Mouse (Mus musculus): ENCODE measurements around the gene Tspan33.

DNA sequence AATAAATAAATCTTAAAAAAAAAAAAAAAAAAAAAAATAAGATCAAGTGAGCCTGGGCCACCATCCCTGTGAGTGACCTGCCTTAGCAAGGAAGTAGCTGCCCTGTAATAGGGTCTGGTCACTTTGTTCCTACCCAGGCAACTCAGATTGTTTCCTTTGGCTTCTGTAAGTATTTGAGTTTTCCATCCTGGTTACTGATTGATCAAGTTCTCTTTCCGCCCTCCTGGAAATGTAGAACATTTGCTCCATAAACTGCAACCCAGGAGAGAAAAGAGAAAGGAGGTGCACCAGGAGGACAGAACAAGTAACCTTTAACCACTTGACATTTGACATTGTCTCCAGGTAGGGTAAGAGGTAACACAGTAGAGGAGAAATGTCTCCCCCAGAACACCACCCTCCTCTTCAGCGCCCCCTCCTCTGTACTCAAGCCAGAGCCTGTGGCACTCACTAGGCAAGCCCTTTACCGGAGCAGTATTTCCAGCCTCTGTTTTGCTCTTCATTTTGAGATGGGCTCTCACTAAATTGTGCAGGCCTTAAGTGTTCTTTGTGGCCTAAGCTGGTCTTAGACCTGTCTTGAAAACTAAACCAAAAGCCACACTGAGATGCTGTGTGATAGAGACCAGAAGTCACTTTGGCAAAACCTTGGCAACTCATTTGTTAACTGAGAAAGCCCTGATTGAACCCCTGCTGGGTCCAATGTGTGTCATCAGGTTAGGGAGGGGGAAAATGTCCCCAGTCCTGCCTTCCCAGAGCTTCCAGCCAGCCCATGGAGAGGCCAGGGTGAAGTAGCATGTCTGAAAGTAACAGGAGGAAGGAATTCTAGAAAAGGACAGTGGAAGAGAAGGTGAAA is 35.2 kb upstream of the Tspan33 start:
- no peak for TF ChIP-seq FLI1 (IDR thresholded peaks at IDR 0.05; ENCODE audit: low read length)
- no peak for TF ChIP-seq GATA1 (IDR thresholded peaks at IDR 0.05; ENCODE audit: borderline replicate concordance, low read length)
